Mouse (Mus musculus) hindbrain, embryonic 12.5 days (tissue): ENCODE measurements around the gene Gm10382. TPM values are rescaled to one million over a fixed set of nuclear protein-coding genes. Genes with fewer than 3 reads are reported as not detected.
"Not testable (repeated sequence)": the region's sequence is repeated elsewhere in the genome, so short reads cannot be mapped to it uniquely, and the experiment has no call there.

Experiments
- ATAC-seq: fragments of 200-750 bp; cut with Nextera tagmentation; 2 replicates; pipeline ENCODE4 v1.8.0; 2017; ENCODE audit warnings: moderate TSS enrichment; ENCODE audit not compliant: low FRiP score
- H3K27ac ChIP-seq: fragments of 300-500 bp; sonication (generic); 2 replicates; pipeline ENCODE4 v1.5.1; 2016; ENCODE audit warnings: mild to moderate bottlenecking
- H3K27me3 ChIP-seq: fragments of 300-500 bp; sonication (generic); 2 replicates; pipeline ENCODE4 v1.6.1; 2016; ENCODE audit warnings: mild to moderate bottlenecking
- H3K36me3 ChIP-seq: fragments of 300-500 bp; sonication (generic); 2 replicates; pipeline ENCODE4 v1.6.1; 2016; ENCODE audit warnings: mild to moderate bottlenecking
- H3K4me1 ChIP-seq: fragments of 300-500 bp; sonication (generic); 2 replicates; pipeline ENCODE4 v1.6.1; 2016
- H3K4me2 ChIP-seq: fragments of 300-500 bp; sonication (generic); replicated peaks from 2 replicates; pipeline ENCODE4 v1.6.1; 2016; ENCODE audit warnings: mild to moderate bottlenecking
- H3K4me3 ChIP-seq: fragments of 300-500 bp; sonication (generic); 2 replicates; pipeline ENCODE4 v1.5.1; 2016; ENCODE audit warnings: mild to moderate bottlenecking
- H3K9ac ChIP-seq: fragments of 300-500 bp; sonication (generic); 2 replicates; pipeline ENCODE4 v1.6.1; 2016; ENCODE audit warnings: mild to moderate bottlenecking, moderate library complexity
- H3K9me3 ChIP-seq: fragments of 300-500 bp; sonication (generic); replicated peaks from 2 replicates; pipeline ENCODE4 v1.6.1; 2016; ENCODE audit warnings: mild to moderate bottlenecking
- WGBS: fragments of 180-500 bp; shearing (Covaris S2); methylation state at CpG from one replicate; pipeline ENCODE4 v1.1.7; 2016; 5-methylcytosine and 5-hydroxymethylcytosine counted together
- polyA plus RNA-seq: library from polyadenylated mRNA; unstranded; fragments of >200 nt; fragmentation: Nextera tagmentation; extraction: Ambion mirVana; gene quantifications from 2 replicates; pipeline ENCODE4 v1.2.1, GENCODE M21; 2016

The Gm10382 gene
- polyA plus RNA-seq, 1 experiment from 2014 or later: 0.58 TPM

GRCm38 (mm10) chr5:125389579-125390441 lies 688 bp downstream of the Gm10382 start, which contains the start of gene Ubc:
TSS of gene Ubc (minus strand) at chr5:125390202.
- peaks cover 12% of the 10 kb centered on the region for H3K36me3 ChIP-seq
- H3K4me3 ChIP-seq: peak within 1 kb of the TSS; percentile 99
- peak; percentile 62 for ATAC-seq
- H3K27me3 ChIP-seq: no peaks in the 10 kb centered on the region
- H3K4me2 ChIP-seq: peak within 1 kb of the TSS; percentile 99
- H3K27ac ChIP-seq: peak within 1 kb of the TSS; percentile 98
- H3K9ac ChIP-seq: peak within 1 kb of the TSS; percentile 99
- peaks cover 40% of the 10 kb centered on the region for H3K4me1 ChIP-seq
- H3K9me3 ChIP-seq: no peaks in the 10 kb centered on the region
- under 1% methylated on average over 65 of the region's 69 CpGs for WGBS

GRCm38 (mm10) chr5:125390906-125391477 lies 1.9 kb downstream of the Gm10382 start:
- WGBS: 95% methylated on average over 3 of the region's 3 CpGs

GRCm38 (mm10) chr5:125391609-125392008 lies 2.5 kb downstream of the Gm10382 start:
- Histone ChIP-seq H3K4me1 (peaks cover 35% of the 10 kb centered on the region), H3K27ac (0 out of 2 replicates have a peak overlapping the region, but pooled peaks have one; percentile 100), H3K4me2 (no peak overlapping the region), H3K4me3 (no peak overlapping the region), H3K9ac (no peak overlapping the region), H3K27me3 (no peaks in the 10 kb centered on the region), H3K9me3 (no peaks in the 10 kb centered on the region), H3K36me3 (no peaks in the 10 kb centered on the region)
- no peak for ATAC-seq
- 86% methylated on average over 5 of the region's 5 CpGs for WGBS

More at GRCm38 (mm10) chr5:125390906-125391477, 1.9 kb downstream of the Gm10382 start:
- no peak overlapping the region for H3K4me2 ChIP-seq
- H3K27me3 ChIP-seq: no peaks in the 10 kb centered on the region
- ATAC-seq: no peak
- H3K9me3 ChIP-seq: no peaks in the 10 kb centered on the region
- H3K4me3 ChIP-seq: no peak overlapping the region
- no peak overlapping the region for H3K9ac ChIP-seq
- peaks cover 35% of the 10 kb centered on the region for H3K4me1 ChIP-seq
- H3K27ac ChIP-seq: no peak overlapping the region
- H3K36me3 ChIP-seq: peaks cover under 1% of the 10 kb centered on the region

- H3K9ac ChIP-seq, H3K4me2 ChIP-seq, H3K27me3 ChIP-seq, H3K9me3 ChIP-seq, ATAC-seq, H3K4me3 ChIP-seq, H3K36me3 ChIP-seq: not testable (repeated sequence)
- peak overlapping the region; percentile 100 for H3K27ac ChIP-seq
- WGBS: 93% methylated on average over 4 of the region's 4 CpGs
- H3K4me1 ChIP-seq: peaks cover 35% of the 10 kb centered on the region
Measured at GRCm38 (mm10) chr5:125392176-125392575, 3.1 kb downstream of the Gm10382 start.

- Histone ChIP-seq H3K4me3 (0 out of 2 replicates have a peak overlapping the region, but pooled peaks have one; percentile 31), H3K4me1 (peaks cover 35% of the 10 kb centered on the region), H3K9ac (no peak overlapping the region), H3K27ac (peak overlapping the region; percentile 100), H3K4me2 (peak overlapping the region; percentile 53), H3K9me3 (no peaks in the 10 kb centered on the region), H3K27me3 (no peaks in the 10 kb centered on the region), H3K36me3 (no peaks in the 10 kb centered on the region)
- WGBS: 26% methylated on average over 1 of the region's 1 CpGs
- peak; percentile 26 for ATAC-seq
Measured at GRCm38 (mm10) chr5:125392618-125392976, 3.5 kb downstream of the Gm10382 start.

GRCm38 (mm10) chr5:125392977-125393621 lies 4.0 kb downstream of the Gm10382 start:
- Histone ChIP-seq H3K4me2 (peak overlapping the region; percentile 53), H3K27me3 (no peaks in the 10 kb centered on the region), H3K4me1 (peaks cover 33% of the 10 kb centered on the region), H3K27ac (peak overlapping the region; percentile 100), H3K9me3 (no peaks in the 10 kb centered on the region), H3K36me3 (no peaks in the 10 kb centered on the region), H3K9ac (peak overlapping the region; percentile 59), H3K4me3 (peak overlapping the region; percentile 31)
- ATAC-seq: peak; percentile 86
- WGBS: under 1% methylated on average over 20 of the region's 20 CpGs

- Histone ChIP-seq H3K4me3 (peak overlapping the region; percentile 31), H3K27me3 (no peaks in the 10 kb centered on the region), H3K9me3 (no peaks in the 10 kb centered on the region), H3K9ac (peak overlapping the region; percentile 59), H3K4me2 (peak overlapping the region; percentile 53), H3K36me3 (no peaks in the 10 kb centered on the region), H3K27ac (peak overlapping the region; percentile 100), H3K4me1 (peaks cover 27% of the 10 kb centered on the region)
- WGBS: 9% methylated on average over 23 of the region's 25 CpGs
- ATAC-seq: peak; percentile 73
Measured at GRCm38 (mm10) chr5:125393622-125394603, 4.8 kb downstream of the Gm10382 start.

GRCm38 (mm10) chr5:125395008-125395407 lies 5.9 kb downstream of the Gm10382 start:
- 56% methylated on average over 3 of the region's 3 CpGs for WGBS
- Histone ChIP-seq H3K4me2 (peak overlapping the region; percentile 53; the same call in 1 of the 2 replicates), H3K4me3 (no peak overlapping the region), H3K36me3 (no peaks in the 10 kb centered on the region), H3K27ac (peak overlapping the region; percentile 100), H3K9me3 (no peaks in the 10 kb centered on the region), H3K4me1 (peaks cover 27% of the 10 kb centered on the region), H3K9ac (0 out of 2 replicates have a peak overlapping the region, but pooled peaks have one; percentile 59), H3K27me3 (no peaks in the 10 kb centered on the region)
- ATAC-seq: no peak

- Histone ChIP-seq H3K9ac (no peak overlapping the region), H3K36me3 (no peaks in the 10 kb centered on the region), H3K4me3 (no peak overlapping the region), H3K27ac (no peak overlapping the region), H3K4me1 (peaks cover 6% of the 10 kb centered on the region), H3K27me3 (peaks cover 8% of the 10 kb centered on the region; the same call in 1 of the 2 replicates), H3K4me2 (no peak overlapping the region), H3K9me3 (no peaks in the 10 kb centered on the region)
- WGBS: 49% methylated on average over 7 of the region's 7 CpGs
- ATAC-seq: no peak
Measured at GRCm38 (mm10) chr5:125400903-125401302, 11.8 kb downstream of the Gm10382 start.

- Histone ChIP-seq H3K4me1 (peaks cover 12% of the 10 kb centered on the region), H3K4me2 (no peak overlapping the region), H3K27me3 (peaks cover 8% of the 10 kb centered on the region; the same call in 1 of the 2 replicates), H3K9ac (no peak overlapping the region), H3K4me3 (no peak overlapping the region), H3K27ac (no peak overlapping the region), H3K9me3 (no peaks in the 10 kb centered on the region), H3K36me3 (no peaks in the 10 kb centered on the region)
- no peak for ATAC-seq
- WGBS: 56% methylated on average over 10 of the region's 10 CpGs
Measured at GRCm38 (mm10) chr5:125402476-125402875, 13.4 kb downstream of the Gm10382 start.

- no peak for ATAC-seq
- no peak overlapping the region for H3K9ac ChIP-seq
- no peak overlapping the region for H3K4me3 ChIP-seq
- peaks cover 12% of the 10 kb centered on the region for H3K4me1 ChIP-seq
- H3K9me3 ChIP-seq: no peaks in the 10 kb centered on the region
- peak overlapping the region; percentile 56; the same call in 1 of the 2 replicates for H3K4me2 ChIP-seq
- 47% methylated on average over 6 of the region's 6 CpGs for WGBS
- H3K36me3 ChIP-seq: no peaks in the 10 kb centered on the region
- peaks cover 8% of the 10 kb centered on the region; the same call in 1 of the 2 replicates for H3K27me3 ChIP-seq
- no peak overlapping the region for H3K27ac ChIP-seq
Measured at GRCm38 (mm10) chr5:125402991-125403390, 13.9 kb downstream of the Gm10382 start.
